Mouse (Mus musculus): ENCODE results near the gene Itpr2.

GRCm38 (mm10) chr6:146174644-146175250 is 327.3 kb downstream of the Itpr2 start:
- TF ChIP-seq FLI1 (IDR thresholded peaks at IDR 0.05; ENCODE audit: low read length) (no peak), GATA1 (IDR thresholded peaks at IDR 0.05; ENCODE audit: borderline replicate concordance, low read length) (no peak)

Measured in megakaryocyte, embryonic 14.5 days (primary cell).